Mouse (Mus musculus) gastrocnemius, postnatal 14 days (tissue): Measurements from ENCODE around the gene Glb1. TPM values are rescaled to one million over a fixed set of nuclear protein-coding genes. Genes with fewer than 3 reads are reported as not detected.

ENCODE experiments used
- DNase-seq: peaks from one replicate; pipeline ENCODE4 v3.0.0; 2021; ENCODE audit warnings: mixed read lengths
- intact Hi-C: fragments of 180-260 bp; cut with DNase I; formaldehyde crosslinking; loops from one replicate; pipeline ENCODE4 v1.15.1; 2025; ENCODE audit warnings: low total_unique reads
- total RNA-seq, 2 experiments: library from RNA; stranded (reverse); gene quantifications; 2 replicates each; pipeline ENCODE4 v1.2.3; 2021

Glb1 gene
- total RNA-seq, 2 experiments from 2014 or later: 9.9 to 10.3 TPM

DNA sequence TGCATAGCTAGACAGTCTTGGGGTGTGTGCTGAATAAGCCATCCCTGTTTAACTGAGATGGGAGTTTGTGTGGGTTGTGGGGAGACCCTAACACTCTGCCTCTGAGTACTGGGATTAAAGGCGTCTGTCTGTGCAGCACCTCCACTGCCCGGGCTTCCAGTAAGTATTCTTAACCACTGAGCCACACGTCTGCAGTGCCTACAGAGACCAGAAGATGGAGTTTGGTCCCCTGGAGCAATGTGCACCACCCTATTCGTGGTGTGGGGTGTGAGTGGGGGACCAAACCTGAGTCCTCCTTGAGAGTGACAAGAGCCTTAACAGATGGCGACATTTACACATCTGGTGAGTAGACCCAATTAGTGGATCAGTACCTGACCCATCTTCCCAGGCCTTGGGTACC is 121.2 kb downstream of the Glb1 start:
- intact Hi-C loops: no loop called here
- DNase-seq: no peak

DNA sequence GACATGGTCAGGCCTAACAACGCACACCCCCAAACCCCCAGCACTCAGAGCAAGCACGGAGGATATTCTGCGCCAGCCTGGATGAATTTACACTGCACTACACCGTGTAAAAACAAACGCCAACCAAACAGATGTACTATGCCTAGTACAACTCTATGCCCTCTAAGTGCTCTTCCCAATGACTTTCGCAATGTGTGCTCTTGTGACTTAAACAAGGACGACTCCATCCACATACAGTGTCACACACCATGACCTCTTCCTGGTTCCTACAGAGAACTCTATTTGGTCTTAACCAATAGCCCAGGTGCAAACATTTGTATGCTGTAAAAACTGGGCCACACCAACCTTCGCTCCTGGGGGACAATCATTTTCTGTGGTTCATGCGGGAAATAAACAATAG is 121.6 kb downstream of the Glb1 start:
- intact Hi-C loops: no loop called here
- no peak for DNase-seq

Other genes starting within 250 kb of the Glb1 start
- not detected for gene Bcl2a1c, start 70.9 kb upstream of the Glb1 start, total RNA-seq
- gene Crtap, start 10.4 kb upstream of the Glb1 start, total RNA-seq: 10 to 100 TPM; 33.4 to 43.6 TPM
- 1 to 10 TPM; 1.8 to 2.3 TPM for gene Tmppe, start within 50 bp of the Glb1 start, total RNA-seq
- gene Ccr4, start 103.8 kb downstream of the Glb1 start, total RNA-seq: not detected
- gene C130032M10Rik, start 114.6 kb downstream of the Glb1 start, total RNA-seq: not detected
- not detected for gene Trim71, start 163.3 kb downstream of the Glb1 start, total RNA-seq
- 10 to 100 TPM; 15.3 to 15.4 TPM for gene Cnot10, start 239.1 kb downstream of the Glb1 start, total RNA-seq